Mouse (Mus musculus) lung, adult 2 months (tissue): Measurements from ENCODE around the gene Gramd1b.

Source experiments
- CTCF ChIP-seq: fragments of 200-500 bp; IDR thresholded peaks from 2 replicates; pipeline ENCODE4 v1.5.1; 2011; ENCODE audit warnings: mild to moderate bottlenecking, low read length, control low read depth; ENCODE audit not compliant: insufficient read depth
- POLR2A ChIP-seq: fragments of 200-500 bp; IDR thresholded peaks from 2 replicates; pipeline ENCODE4 v1.6.1; 2011; ENCODE audit warnings: low read depth, mild to moderate bottlenecking, control low read depth, low read length, borderline replicate concordance; ENCODE audit errors: extremely low read depth

- no peak for TF ChIP-seq CTCF
- no peak for TF ChIP-seq POLR2A
Measured at GRCm38 (mm10) chr9:40521097-40521496, 10.1 kb downstream of the Gramd1b start.
